Mouse (Mus musculus): ENCODE data around the gene Mnat1.

- TF ChIP-seq POLR2A (IDR thresholded peaks at IDR 0.05; ENCODE audit: low read depth, low read length) (no peak), CTCF (conservative IDR thresholded peaks at IDR 0.05; ENCODE audit: insufficient read depth, insufficient read length, low read depth, low read length) (no peak)
Measured at GRCm38 (mm10) chr12:73288626-73289025, 165.1 kb downstream of the Mnat1 start.
